Mouse (Mus musculus): Measurements from ENCODE around the gene Dennd1c. TPM values are rescaled to one million over a fixed set of nuclear protein-coding genes. Genes with fewer than 3 reads are reported as not detected.
A peak's percentile ranks its signal among the peaks of the same experiment; 100 is the strongest.

Gene Dennd1c
- total and polyA plus RNA-seq, 2 experiments from 2014 or later, result 2.8 to 3.8 TPM

DNA sequence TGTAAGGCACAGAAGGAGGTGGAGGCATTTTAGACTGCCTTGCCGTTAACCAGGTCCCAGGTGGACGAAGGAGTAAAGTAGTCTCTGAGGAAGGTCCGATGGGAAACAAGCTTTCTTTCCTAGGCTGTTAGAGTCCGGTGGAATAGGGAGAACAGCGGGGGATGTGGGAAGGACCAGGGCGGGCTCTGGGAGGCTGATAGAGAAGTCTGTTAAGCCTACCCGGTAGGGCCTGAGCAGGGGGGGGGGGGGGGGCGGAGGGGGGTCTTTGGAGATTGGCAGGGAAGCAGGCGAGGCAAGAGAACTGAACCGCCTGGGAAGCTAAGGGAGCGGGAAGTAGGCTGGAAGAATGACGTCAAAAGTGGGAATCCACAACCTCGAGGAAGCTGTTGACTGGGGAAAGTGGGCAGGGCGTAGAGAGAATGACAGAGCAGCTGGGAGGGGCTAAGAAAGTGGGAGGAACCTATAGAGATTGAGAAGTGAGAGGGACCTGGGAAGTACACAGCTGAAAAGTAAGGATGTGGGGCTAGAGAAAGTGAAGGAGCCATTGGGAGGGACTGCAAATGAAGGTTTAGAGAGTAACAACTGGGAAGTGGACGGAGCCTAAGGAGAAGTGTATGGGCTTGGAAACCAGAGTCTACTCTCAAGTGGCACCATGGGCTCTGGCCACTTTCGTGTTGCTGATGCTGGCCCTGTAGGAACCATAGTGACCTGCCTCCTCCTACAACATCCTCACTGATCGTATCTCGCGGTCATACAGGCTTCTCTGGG lies 17.7 kb upstream of the Dennd1c start:
- ATAC-seq (peak; percentile 79), DNase-seq (ENCODE audit: low spot score) (peak; percentile 59)
- H3K36me3 ChIP-seq (ENCODE audit: insufficient read depth, low read length), result no peaks in the 10 kb centered on the region
- H3K4me2 ChIP-seq (ENCODE audit: low read depth, low read length), result peak overlapping the region; percentile 55
- peak overlapping the region; percentile 26 for H3K4me3 ChIP-seq (ENCODE audit: low read length)
- H3K9me3 ChIP-seq (ENCODE audit: low read length), result no peaks in the 10 kb centered on the region
- H3K27me3 ChIP-seq (ENCODE audit: insufficient read depth, low read length), result no peaks in the 10 kb centered on the region
- no peak overlapping the region for H3K27ac ChIP-seq
- no peak overlapping the region for H3K9ac ChIP-seq (replicated peaks; ENCODE audit: low read length)
- WGBS, result 3% methylated on average over 18 of the region's 19 CpGs
- no peak for TF ChIP-seq CTCF (IDR thresholded peaks at IDR 0.05; ENCODE audit: low read depth)
- H3K4me1 ChIP-seq (ENCODE audit: insufficient read depth, low read length), result no peaks in the 10 kb centered on the region; the same call in 1 of the 2 replicates

DNA sequence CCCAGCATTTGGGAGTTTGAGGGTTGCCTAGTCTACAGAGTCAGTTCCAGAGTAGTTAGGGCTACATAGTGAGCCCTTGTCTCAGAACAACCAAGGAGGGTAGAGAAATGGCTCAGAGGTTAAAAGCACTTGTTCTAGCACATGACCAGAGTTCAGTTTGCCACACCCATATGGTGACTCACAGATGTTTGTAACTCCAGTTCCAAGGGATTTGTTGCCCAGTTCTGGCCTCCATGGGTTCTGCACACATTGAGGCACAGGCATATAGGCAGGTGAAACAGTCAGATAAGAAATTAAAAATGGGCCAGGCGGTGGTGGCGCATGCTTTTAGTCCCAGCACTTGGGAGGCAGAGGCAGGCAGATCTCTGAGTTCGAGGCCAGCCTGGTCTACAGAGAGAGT lies 15.9 kb upstream of the Dennd1c start:
- no peaks in the 10 kb centered on the region for H3K9me3 ChIP-seq (ENCODE audit: low read length)
- DNase-seq (ENCODE audit: low spot score) (no peak), ATAC-seq (no peak)
- no peak overlapping the region for H3K27ac ChIP-seq
- H3K4me1 ChIP-seq (ENCODE audit: insufficient read depth, low read length), result no peaks in the 10 kb centered on the region; the same call in 1 of the 2 replicates
- no peaks in the 10 kb centered on the region for H3K36me3 ChIP-seq (ENCODE audit: insufficient read depth, low read length)
- WGBS, result 94% methylated on average over 3 of the region's 3 CpGs
- H3K9ac ChIP-seq (replicated peaks; ENCODE audit: low read length), result no peak overlapping the region
- H3K4me3 ChIP-seq (ENCODE audit: low read length), result no peak overlapping the region
- no peaks in the 10 kb centered on the region for H3K27me3 ChIP-seq (ENCODE audit: insufficient read depth, low read length)
- H3K4me2 ChIP-seq (ENCODE audit: low read depth, low read length), result no peak overlapping the region
- TF ChIP-seq CTCF (IDR thresholded peaks at IDR 0.05; ENCODE audit: low read depth), result no peak

GRCm38 (mm10) chr17:57087049-57087832 lies 8.9 kb upstream of the Dennd1c start, which contains the start of gene Tubb4a:
Gene Tubb4a (minus strand): TSS chr17:57087782.
- peak within 1 kb of the TSS; percentile 57 for H3K4me3 ChIP-seq (ENCODE audit: low read length)
- TF ChIP-seq CTCF (IDR thresholded peaks at IDR 0.05; ENCODE audit: low read depth), result peak; percentile 44; the same call in 1 of the 2 replicates
- H3K27ac ChIP-seq, result peak within 1 kb of the TSS; percentile 85
- peak within 1 kb of the TSS; percentile 73 for H3K4me2 ChIP-seq (ENCODE audit: low read depth, low read length)
- H3K4me1 ChIP-seq (ENCODE audit: insufficient read depth, low read length), result peaks cover 6% of the 10 kb centered on the region; the same call in 1 of the 2 replicates
- no peaks in the 10 kb centered on the region for H3K27me3 ChIP-seq (ENCODE audit: insufficient read depth, low read length)
- no peaks in the 10 kb centered on the region for H3K9me3 ChIP-seq (ENCODE audit: low read length)
- under 1% methylated on average over 31 of the region's 31 CpGs for WGBS
- DNase-seq (ENCODE audit: low spot score) (peak; percentile 90), ATAC-seq (peak; percentile 95)
- no peaks in the 10 kb centered on the region for H3K36me3 ChIP-seq (ENCODE audit: insufficient read depth, low read length)
- H3K9ac ChIP-seq (replicated peaks; ENCODE audit: low read length), result peak within 1 kb of the TSS; percentile 79

GRCm38 (mm10) chr17:57085970-57086757 lies 7.8 kb upstream of the Dennd1c start:
- Histone ChIP-seq H3K27ac (no peak overlapping the region), H3K4me3 (ENCODE audit: low read length) (peak overlapping the region; percentile 57; the same call in 1 of the 2 replicates), H3K36me3 (ENCODE audit: insufficient read depth, low read length) (peaks cover 2% of the 10 kb centered on the region; the same call in 1 of the 2 replicates), H3K4me2 (ENCODE audit: low read depth, low read length) (peak overlapping the region; percentile 73), H3K27me3 (ENCODE audit: insufficient read depth, low read length) (no peaks in the 10 kb centered on the region), H3K4me1 (ENCODE audit: insufficient read depth, low read length) (peaks cover 6% of the 10 kb centered on the region; the same call in 1 of the 2 replicates), H3K9me3 (ENCODE audit: low read length) (no peaks in the 10 kb centered on the region), H3K9ac (replicated peaks; ENCODE audit: low read length) (no peak overlapping the region; the same call in 1 of the 2 replicates)
- no peak for ATAC-seq
- TF ChIP-seq CTCF (IDR thresholded peaks at IDR 0.05; ENCODE audit: low read depth), result no peak
- no peak for DNase-seq (ENCODE audit: low spot score)
- 72% methylated on average over 11 of the region's 11 CpGs for WGBS

DNA sequence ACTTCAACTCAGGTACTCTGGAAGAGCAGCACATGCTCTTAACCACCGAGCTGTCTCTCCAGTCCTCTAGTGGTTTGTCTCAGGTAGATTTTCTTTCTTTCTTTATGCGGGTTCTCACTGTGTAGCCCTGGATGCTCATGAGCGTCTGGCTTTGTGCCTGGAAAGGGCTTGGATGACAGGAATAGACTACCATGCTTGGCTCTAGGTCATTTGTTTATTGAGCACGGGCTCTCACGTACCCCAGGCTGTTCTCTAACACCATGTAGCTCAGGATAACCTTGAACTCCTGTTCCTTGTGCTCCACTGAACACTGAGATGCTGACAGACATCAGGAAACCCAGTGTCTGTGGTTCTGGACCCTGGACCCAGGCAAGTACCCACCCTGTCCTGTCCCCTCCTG lies 4.2 kb upstream of the Dennd1c start:
- H3K4me3 ChIP-seq (ENCODE audit: low read length), result no peak overlapping the region
- H3K27ac ChIP-seq, result no peak overlapping the region
- no peaks in the 10 kb centered on the region for H3K9me3 ChIP-seq (ENCODE audit: low read length)
- peaks cover 12% of the 10 kb centered on the region; the same call in 1 of the 2 replicates for H3K36me3 ChIP-seq (ENCODE audit: insufficient read depth, low read length)
- TF ChIP-seq CTCF (IDR thresholded peaks at IDR 0.05; ENCODE audit: low read depth), result no peak
- no peak overlapping the region for H3K9ac ChIP-seq (replicated peaks; ENCODE audit: low read length)
- DNase-seq (ENCODE audit: low spot score), result no peak
- no peak overlapping the region for H3K4me2 ChIP-seq (ENCODE audit: low read depth, low read length)
- ATAC-seq, result no peak
- WGBS, result 85% methylated on average over 5 of the region's 5 CpGs
- peaks cover 6% of the 10 kb centered on the region; the same call in 1 of the 2 replicates for H3K4me1 ChIP-seq (ENCODE audit: insufficient read depth, low read length)
- no peaks in the 10 kb centered on the region for H3K27me3 ChIP-seq (ENCODE audit: insufficient read depth, low read length)

GRCm38 (mm10) chr17:57081234-57081842 lies 3.0 kb upstream of the Dennd1c start:
- Histone ChIP-seq H3K9me3 (ENCODE audit: low read length) (no peaks in the 10 kb centered on the region), H3K4me2 (ENCODE audit: low read depth, low read length) (no peak overlapping the region), H3K4me3 (ENCODE audit: low read length) (no peak overlapping the region), H3K27me3 (ENCODE audit: insufficient read depth, low read length) (no peaks in the 10 kb centered on the region), H3K36me3 (ENCODE audit: insufficient read depth, low read length) (peaks cover 12% of the 10 kb centered on the region; the same call in 1 of the 2 replicates), H3K27ac (no peak overlapping the region), H3K9ac (replicated peaks; ENCODE audit: low read length) (no peak overlapping the region), H3K4me1 (ENCODE audit: insufficient read depth, low read length) (no peaks in the 10 kb centered on the region)
- ATAC-seq, result no peak
- WGBS, result 94% methylated on average over 31 of the region's 31 CpGs
- TF ChIP-seq CTCF (IDR thresholded peaks at IDR 0.05; ENCODE audit: low read depth), result no peak
- no peak for DNase-seq (ENCODE audit: low spot score)

Measured in hindbrain, postnatal 0 days (tissue).